Mouse (Mus musculus): ENCODE results near the gene Ywhag. TPM values are rescaled to one million over a fixed set of nuclear protein-coding genes. Genes with fewer than 3 reads are reported as not detected.
A peak's percentile ranks its signal among the peaks of the same experiment; 100 is the strongest.

Gene Ywhag
- total RNA-seq (2015): 124 and 141 TPM in 2 replicates
- total RNA-seq (2017): 72.4 and 88.1 TPM in 2 replicates

DNA sequence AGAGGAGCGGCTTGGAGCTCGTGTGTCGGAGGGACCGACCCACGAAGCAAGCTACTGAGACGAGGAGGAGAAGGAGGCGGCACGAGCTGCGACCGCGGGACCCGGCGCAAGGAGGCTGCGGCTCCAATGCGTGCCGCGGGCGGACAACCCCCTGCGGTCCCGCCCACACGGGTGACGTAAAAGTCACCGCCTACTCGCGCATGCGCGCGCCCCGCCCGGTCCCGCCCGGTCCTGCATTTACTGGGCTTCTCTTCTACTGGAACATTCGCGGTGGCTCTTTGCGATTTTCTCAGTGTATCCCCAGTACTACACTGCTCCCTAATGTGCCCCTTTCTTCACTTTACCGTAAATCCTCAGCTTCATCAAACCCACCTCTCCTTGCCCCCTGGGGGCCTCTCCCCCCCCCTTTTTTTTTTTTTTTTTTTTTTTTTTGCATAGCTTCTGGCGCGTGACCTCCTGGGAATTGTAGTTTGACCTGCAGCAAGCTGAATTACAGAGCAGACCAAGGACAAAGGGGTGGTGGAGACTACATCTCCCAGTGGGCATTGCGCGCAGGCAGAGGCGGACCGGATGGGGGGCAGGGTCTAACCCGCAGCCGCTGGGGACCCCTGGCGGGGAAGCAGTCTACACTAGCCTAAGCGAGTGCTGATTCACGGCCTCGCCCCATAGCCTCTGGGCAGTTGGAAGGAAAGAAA lies at the start of gene Ywhag:
TSS of gene Ywhag (minus strand) at position 136 of the 695 bp plus-strand sequence.
- peak; percentile 90 for ATAC-seq (ENCODE audit: poor library complexity, severe bottlenecking)

DNA sequence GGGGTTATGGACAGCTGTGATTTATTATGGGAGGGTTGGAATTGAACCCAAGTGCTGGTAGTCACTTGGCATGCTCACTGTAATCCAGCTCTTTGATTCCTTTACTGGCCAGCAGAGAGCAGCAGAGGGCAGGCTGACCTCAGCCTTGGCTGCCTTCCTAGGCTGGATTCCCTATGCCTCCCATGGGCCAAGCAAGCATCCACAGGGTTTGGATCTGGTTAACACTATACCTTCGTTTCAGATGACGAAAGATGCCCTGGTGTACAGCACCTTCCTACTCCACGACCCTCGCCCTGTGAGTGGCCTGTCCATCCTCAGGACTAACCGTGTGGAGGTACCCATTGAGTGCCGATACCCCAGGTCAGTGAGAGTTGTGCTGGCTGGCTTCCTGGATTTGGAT lies 48.0 kb upstream of the Ywhag start:
- peak; percentile 86 for ATAC-seq (ENCODE audit: poor library complexity, severe bottlenecking)

DNA sequence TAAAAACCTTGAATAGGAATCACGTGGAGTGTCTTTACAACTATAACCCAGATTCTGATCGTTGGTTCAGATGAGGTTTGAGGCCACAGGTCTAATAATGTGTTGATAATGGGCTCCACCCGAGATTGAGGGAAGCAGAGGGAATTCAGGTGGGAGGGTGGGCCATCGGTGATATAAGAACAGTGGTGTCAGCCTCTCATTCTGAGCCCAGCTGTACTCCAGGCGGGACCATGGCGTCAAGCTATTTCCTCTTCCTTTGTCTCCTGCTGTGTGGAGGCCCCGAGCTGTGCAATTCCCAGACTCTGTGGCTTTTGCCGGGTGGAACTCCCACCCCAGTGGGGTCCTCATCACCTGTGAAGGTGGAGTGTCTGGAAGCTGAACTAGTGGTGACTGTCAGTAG lies 45.5 kb upstream of the Ywhag start, which contains the start of gene Zp3:
TSS of gene Zp3 (plus strand) at position 196 of the 400 bp plus-strand sequence.
- ATAC-seq (ENCODE audit: poor library complexity, severe bottlenecking): no peak

- ATAC-seq (ENCODE audit: poor library complexity, severe bottlenecking): no peak
Observed at GRCm38 (mm10) chr5:135979381-135979780, 45.0 kb upstream of the Ywhag start.

DNA sequence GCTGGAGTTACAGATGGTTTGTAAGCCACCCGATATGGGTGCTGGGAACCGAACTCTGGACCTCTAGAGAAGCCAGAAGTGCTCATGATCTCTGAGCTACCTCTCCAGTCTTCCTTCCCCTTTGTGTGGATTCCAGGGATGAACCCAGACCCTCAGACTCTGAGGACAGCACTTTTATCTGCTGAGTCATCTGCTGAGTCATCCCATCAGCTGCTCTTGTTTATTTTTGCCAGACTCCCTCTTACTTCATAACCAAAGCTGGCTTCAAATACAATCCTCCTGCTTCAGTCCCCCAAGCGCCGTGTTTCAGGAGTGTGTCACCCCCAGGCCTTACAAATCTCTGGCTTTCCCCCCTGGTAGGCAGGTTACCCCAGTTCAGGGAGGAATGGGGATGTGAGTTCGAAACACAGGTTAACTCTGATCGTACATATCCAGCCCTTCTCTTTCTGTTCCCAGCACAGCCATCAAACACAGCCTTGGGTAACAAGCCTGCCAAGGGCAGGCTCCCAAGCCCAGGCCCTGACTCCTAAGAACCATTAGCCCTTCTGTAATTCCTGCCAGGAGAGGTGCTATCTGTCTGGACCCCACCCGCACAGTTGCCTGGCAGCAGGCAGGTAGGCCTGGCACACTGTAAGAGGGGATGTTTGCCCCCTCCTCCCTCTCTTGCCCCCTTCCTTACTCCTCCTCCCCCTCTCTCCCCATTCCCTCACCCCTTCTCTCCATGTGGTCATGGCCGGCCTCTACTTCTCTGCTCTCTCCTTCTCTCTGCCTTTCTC lies 41.7 kb upstream of the Ywhag start:
- no peak for ATAC-seq (ENCODE audit: poor library complexity, severe bottlenecking)

DNA sequence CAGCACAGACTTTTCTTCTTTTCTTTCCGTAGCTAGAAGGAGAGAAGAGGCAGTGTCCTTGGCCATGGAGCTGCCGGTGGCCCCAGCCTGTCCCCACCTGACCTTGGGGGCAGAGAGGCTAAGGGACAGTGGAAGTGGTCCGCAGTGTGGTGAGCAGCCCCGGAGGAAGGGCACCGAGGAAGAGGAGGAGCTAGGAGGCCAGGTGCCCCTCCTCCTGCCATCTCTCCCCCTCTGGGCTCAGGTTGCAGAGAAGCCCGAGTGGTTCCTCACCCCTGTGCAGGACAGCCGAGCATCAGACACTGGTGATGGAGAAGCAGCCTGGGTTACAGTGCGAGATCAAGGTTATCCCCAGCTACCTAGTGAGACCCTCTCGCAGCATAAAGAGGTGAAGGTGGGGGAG lies 39.9 kb upstream of the Ywhag start, which contains the start of gene Ssc4d:
TSS of gene Ssc4d (minus strand) at position 167 of the 400 bp plus-strand sequence.
- no peak for ATAC-seq (ENCODE audit: poor library complexity, severe bottlenecking)

DNA sequence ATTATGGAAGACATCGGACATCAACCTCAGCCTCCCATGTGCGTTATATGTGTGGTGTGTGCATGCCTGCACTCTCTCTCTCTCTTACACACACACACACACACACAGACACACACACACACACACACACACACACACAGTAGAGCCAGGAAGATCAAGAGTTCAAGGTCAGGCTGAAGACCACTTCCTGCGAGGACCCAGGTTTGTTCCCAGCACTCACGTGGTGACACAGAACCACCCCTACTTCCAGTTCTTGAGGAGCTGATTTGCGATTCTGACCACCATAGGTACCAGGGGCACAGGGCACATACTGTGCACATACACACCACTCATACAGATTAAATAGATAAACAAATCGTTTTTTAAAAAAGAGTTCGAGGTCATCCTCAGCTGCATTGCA lies 37.5 kb upstream of the Ywhag start:
- no peak for ATAC-seq (ENCODE audit: poor library complexity, severe bottlenecking)

GRCm38 (mm10) chr5:135970247-135970646 lies 35.8 kb upstream of the Ywhag start:
- ATAC-seq (ENCODE audit: poor library complexity, severe bottlenecking): no peak

DNA sequence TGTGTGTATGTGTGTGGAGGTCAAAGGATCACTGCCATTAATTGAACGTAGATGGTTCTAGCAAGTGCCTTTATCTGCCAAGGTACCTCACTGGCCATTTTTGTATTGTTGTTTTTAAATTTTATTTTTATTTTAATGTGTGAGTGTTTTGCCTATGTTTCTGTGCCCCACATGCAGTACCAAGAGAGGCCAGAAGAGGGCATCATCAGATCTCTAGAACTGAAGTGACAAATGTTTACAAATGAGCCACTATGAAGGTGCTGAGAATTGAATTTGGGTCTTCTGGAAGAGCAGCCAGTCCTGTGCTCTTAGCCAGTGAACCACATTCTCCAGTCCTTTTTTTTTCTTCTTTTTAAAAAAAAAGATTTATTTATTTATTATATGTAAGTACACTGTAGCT lies 34.4 kb upstream of the Ywhag start:
- ATAC-seq (ENCODE audit: poor library complexity, severe bottlenecking): 0 out of 2 replicates have a peak, but pooled peaks have one; percentile 54

DNA sequence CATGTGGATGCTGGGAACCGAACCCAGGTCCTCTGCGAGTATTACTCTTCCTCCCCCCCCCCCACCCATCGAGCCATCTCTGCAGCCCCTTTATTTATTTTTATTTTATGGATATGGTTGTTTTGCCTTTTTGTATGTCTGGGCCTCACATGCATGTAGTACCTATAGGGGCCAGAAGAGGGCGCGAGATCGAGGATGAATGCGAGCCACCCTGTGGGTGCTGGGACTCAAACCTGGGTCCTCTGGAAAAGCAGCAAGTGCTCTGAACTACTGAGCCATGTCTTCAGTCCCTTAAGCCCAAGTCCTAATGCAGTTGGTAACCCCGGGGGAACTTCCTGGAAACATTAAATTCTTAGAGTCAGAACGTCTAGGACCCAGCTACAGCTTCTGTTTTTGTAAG lies 32.5 kb upstream of the Ywhag start:
- no peak for ATAC-seq (ENCODE audit: poor library complexity, severe bottlenecking)

- no peak for ATAC-seq (ENCODE audit: poor library complexity, severe bottlenecking)
Observed at GRCm38 (mm10) chr5:135965501-135965930, 31.1 kb upstream of the Ywhag start.

- no peak for ATAC-seq (ENCODE audit: poor library complexity, severe bottlenecking)
Observed at GRCm38 (mm10) chr5:135963280-135963627, 28.8 kb upstream of the Ywhag start.

GRCm38 (mm10) chr5:135962492-135963279 lies 28.3 kb upstream of the Ywhag start:
- peak; percentile 78 for ATAC-seq (ENCODE audit: poor library complexity, severe bottlenecking)

GRCm38 (mm10) chr5:135962125-135962491 lies 27.7 kb upstream of the Ywhag start:
- no peak for ATAC-seq (ENCODE audit: poor library complexity, severe bottlenecking)

DNA sequence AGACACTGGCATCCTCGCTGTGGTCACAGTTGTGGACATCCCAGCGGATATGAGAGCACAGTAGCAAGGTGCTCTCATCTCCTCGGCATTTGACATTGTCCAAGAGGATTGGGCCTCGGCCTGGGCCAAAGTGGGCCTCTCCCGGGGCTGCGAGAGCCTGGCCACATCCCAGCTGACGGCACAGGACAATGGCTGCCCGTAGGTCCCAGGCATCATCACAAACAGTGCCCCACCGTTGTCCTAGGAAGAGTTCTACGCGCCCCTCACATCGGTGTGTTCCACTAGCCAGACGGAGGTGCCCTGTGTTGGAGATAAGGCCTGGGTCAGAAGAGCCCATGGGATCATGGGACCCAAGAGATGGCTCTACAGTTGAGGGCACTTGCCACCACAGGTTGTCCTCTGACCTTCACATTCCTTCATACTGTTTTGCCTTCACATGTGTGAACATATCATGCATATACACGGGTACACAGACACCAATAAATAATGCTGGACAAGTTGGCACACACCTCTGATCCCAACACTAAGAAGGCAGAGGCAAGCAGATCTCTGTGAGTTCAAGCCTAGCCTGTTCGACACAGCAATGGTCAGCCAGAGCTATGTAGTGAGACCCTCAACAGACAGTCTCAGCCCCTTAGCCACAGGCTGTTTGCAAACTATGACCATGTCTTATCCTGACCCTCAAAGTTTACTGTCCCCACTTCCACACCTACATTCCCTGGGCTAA lies 26.7 kb upstream of the Ywhag start:
- ATAC-seq (ENCODE audit: poor library complexity, severe bottlenecking): no peak

GRCm38 (mm10) chr5:135959911-135960310 lies 25.5 kb upstream of the Ywhag start:
- no peak for ATAC-seq (ENCODE audit: poor library complexity, severe bottlenecking)

GRCm38 (mm10) chr5:135958367-135958766 lies 24.0 kb upstream of the Ywhag start:
- ATAC-seq (ENCODE audit: poor library complexity, severe bottlenecking): no peak

DNA sequence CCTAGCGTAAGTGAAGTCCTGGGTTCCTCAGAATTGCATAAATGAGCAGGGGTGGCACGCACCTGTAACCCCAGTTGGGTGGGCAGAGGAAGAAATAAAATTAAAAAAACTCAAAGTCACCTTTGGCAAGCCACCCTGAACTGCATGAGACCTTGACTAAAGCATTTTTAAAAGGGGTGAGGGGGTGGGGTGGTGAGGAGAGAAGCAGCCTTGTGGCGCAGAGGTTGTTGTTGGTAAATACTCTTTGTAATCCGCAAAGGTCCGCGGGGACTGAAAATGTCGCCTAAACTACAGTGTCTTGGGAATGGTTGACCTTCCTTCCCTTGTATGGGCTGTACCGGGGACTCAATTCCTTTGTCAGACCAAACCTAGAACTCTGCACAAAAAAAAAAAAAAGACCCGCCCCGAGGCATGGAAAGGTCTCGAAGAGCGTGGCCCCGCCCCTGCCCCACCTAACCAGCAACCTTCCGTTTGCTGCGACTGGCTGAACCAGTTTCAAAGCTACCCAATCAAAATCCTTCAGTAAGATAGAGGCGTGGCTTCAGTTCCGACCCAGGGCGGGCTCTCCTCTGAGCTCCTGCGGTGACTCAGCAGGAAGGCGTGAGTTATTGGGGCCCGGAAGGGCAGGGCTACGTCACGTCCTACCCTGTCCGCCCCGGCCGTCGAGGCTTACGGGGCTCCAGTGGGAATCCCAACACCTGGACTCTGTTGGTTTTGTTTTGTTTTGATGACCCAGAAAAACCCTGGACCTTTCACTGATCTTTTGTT lies 23.0 kb upstream of the Ywhag start:
- peak; percentile 79 for ATAC-seq (ENCODE audit: poor library complexity, severe bottlenecking)

DNA sequence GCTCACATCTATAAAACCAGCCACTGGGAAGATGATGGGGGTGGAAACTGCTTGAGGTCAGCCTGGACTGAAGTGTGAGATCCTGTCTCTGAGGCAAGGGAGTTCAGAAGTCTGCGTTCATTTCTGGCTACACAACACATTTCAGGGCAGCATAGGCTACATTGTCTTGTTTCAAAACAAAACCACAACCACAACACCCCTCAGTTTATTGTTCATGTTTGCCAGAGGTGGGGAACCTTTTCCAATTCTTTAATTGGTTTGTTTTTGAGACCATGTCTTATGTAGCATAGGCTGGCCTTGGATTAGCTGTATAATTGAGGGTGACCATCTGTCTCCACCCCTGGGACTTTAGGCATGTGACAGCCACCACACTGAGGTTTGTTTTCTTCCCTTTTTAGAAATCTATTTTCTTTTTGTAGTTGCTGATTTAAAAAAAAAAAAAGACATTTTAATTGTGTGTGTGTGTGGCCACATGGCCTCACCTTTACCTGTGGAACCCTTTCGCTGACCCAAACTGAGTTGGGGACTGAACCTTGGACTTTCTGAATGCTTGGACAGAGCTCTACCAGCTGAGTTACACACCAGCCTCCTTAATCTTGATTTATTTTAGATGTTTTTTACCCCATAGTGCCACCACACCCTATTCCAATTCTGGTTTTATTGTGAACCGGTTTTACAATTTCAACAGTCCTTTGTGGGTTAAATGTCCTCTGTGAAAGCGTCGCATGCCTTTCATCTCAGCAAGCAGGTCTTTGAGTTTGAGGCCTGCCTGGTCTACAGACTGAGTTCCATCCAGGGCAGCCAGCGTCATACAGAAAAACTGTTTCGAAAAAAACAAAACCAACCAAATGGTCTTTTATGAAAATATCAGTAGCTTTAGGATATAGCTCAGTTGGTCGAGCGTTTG lies 22.1 kb upstream of the Ywhag start:
- ATAC-seq (ENCODE audit: poor library complexity, severe bottlenecking): no peak
